Mouse (Mus musculus): Measurements from ENCODE around the gene Hsf5.

GRCm38 (mm10) chr11:87688478-87689203, 71.7 kb downstream of the Hsf5 start:
- TF ChIP-seq CTCF (IDR thresholded peaks at IDR 0.05) (no peak), EP300 (IDR thresholded peaks at IDR 0.05; ENCODE audit: insufficient read depth, low read depth, low read length) (no peak), POLR2A (IDR thresholded peaks at IDR 0.05; ENCODE audit: insufficient read depth, low read depth, low read length) (no peak)
